Mouse (Mus musculus): ENCODE measurements around the gene Cst6. TPM values are rescaled to one million over a fixed set of nuclear protein-coding genes. Genes with fewer than 3 reads are reported as not detected.
"Not testable (repeated sequence)": the region's sequence is repeated elsewhere in the genome, so short reads cannot be mapped to it uniquely, and the experiment has no call there.

Cst6 gene
- 10 to 100 TPM in 2 of 4 experiments, 1 to 10 TPM in 2; 1.2 to 14.6 (median 6.8) TPM for total RNA-seq (2022)

DNA sequence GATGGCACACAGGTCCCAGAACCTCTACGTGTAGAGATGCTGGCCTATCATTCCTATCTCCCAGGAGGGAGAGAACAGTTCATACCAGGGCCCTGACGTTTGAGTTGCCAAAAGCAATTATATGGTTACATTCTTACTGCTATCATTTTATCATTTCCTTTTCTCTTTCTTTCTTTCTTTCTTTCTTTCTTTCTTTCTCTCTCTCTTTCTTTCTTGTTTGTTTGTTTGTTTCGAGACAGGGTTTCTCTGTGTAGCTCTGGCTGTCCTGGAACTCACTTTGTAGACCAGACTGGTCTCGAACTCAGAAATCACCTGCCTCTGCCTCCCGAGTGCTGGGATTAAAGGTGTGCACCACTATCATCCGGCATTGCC, at the start of gene Cst6:
TSS of gene Cst6 (minus strand) at position 73 of the 372 bp plus-strand sequence.
- DNase-seq, result not testable (repeated sequence)

DNA sequence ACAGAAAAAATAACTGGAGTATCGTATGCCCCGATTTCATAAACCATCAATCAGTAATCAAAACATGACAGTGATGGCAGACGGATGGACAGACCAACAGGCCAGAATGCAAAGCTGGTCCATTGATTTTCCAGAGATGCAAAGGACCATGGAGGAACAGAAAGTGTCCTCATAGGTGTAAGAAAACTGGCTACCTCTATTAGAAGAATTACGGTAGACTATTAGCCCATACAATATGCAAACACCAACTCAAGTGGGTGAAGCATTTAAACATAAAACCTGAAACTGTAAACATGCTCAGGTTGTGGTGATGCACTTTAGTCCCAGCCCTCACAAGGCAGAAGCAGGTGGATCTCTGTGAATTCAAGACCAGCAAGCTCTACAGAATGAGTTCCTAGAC, 46.0 kb upstream of the Cst6 start:
- no peak for DNase-seq

- no peak for DNase-seq
Observed at GRCm38 (mm10) chr19:5394168-5394567, 44.8 kb upstream of the Cst6 start.

GRCm38 (mm10) chr19:5392892-5393291, 43.5 kb upstream of the Cst6 start:
- peak; percentile 68 for DNase-seq

DNA sequence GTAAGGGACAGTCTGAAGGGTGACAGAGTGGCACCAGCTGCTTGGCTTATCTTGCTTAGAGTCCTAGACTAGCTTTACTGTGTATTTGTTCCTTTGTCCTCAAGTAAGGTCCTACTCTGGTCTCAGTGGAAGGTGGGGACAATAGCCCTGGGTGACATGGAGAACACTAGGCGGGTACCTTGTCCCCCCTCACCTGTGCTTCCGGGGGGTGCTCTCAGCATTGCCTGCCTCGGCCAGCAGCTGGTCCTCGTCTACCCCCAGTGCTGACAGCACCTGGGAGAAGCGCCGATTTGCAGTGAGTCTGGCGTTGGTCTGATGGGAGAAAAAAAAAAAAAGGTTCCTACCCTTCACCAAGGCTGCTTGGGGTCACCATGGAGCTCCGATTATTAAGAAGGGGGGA, 41.0 kb upstream of the Cst6 start:
- DNase-seq, result no peak

DNA sequence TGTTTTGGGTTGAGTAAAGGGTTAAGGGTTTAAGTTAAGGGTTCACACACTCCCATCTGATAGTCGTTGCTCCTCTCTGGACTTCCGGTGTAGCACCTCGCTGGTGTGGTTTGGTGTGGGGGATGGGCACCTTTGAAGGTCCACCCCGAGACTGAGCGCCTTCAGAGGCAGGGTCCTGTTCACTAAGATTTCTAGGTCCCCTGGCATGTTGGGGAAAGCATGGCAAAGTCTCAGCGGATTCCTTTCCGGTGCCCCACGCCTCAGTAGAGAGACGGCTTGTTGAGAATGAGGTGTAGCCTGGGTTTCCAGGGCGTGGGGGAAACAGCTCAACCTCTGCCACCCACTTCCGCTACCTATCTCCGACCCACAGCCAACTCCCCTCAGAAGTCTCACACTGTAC, 40.3 kb upstream of the Cst6 start:
- DNase-seq, result no peak

DNA sequence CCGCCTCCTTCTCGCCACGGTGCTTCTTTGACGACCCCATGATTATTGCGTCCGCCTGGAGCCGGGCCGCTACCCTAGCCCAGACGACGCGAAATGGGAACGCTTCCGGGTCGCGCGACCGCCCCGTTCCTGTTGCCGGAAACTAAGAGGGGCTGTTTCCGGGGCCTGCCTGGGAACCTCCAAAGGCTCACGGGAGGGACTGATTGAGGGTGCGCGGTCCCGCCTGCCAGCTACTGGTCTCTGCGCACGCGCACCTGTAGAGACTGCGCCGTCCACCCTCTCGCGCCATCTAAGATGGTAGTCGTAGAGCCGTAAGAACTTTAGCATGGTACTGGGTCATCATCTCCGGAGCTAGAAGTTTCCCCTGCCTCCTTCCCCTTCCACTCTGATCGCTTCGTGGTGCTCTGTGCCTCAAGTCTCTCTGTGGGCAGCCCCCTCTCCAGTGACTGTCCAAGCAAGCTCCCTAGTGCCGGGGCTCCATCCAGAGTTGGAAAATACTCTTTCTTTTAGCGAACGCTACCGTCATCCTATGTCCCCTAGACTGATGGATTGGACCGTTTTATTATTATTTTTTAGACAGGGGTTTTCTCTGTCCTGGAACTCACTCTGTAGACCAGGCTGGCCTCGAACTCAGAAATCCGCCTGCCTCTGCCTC, 39.3 kb upstream of the Cst6 start, which contains the start of gene Sart1:
TSS of gene Sart1 (minus strand) at position 116 of the 655 bp plus-strand sequence.
- peak; percentile 95 for DNase-seq

DNA sequence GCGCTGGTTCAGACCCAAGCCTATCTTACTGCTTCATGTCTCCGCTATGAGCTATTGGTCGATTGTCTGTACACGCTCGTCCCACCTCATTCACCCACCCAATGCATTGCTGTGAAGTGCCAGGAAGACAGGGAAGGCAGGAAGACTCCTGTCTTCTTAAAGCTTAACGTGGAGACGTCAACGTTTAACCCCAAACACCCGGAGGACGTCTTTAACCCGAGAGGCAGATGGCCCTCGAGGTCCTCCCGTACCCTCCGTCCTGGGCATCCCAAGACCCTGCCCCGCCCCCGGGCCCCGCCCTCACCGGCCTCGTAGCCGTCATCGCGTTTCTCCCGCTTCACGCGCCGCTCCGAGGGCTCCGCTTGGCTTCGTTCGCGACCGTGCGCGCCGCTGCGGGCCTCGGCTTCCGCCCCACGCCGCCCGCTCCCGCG, 38.7 kb upstream of the Cst6 start:
- DNase-seq, result no peak

- no peak for DNase-seq
Observed at GRCm38 (mm10) chr19:5384715-5385114, 35.3 kb upstream of the Cst6 start.

DNA sequence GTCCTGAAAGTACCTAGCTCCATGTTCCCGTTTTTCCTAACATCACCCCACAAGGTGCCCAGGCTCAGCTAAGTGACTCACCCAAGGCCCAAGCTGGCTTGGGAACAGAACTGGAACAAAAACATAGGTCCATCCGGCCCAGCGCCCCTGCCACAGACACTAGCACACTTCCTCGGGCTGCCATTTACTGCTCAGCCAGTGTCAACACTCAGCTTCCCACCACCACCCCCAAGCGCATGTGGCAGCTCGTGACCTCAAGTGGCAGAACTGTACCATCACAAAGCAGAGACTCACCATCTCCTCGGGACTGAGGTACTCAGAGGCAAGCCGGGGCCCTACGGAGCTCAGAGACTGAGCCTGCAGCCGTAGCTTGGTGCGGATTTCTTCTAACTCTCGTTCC, 34.0 kb upstream of the Cst6 start:
- no peak for DNase-seq

GRCm38 (mm10) chr19:5377446-5377845, 28.1 kb upstream of the Cst6 start:
- DNase-seq, result no peak

DNA sequence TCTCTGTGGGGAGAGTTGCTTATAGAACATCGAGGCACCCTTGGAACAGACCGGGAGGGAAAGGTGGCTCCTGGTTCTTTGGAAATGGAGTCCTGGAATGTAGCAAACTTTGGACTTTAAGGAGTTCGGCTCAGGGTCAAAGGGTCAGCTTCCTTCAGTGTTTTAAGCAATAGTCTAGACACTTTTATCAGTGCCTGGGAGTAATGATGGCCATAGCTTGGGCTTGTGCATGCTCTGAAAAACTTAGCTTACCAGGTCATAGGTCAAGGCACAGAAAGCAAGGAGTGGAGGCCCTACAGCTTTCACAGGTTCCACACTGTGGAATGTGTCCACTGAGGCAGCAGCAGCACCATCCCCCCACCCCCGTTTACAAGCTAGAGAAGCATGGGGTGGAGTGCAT, 25.4 kb upstream of the Cst6 start:
- no peak for DNase-seq

DNA sequence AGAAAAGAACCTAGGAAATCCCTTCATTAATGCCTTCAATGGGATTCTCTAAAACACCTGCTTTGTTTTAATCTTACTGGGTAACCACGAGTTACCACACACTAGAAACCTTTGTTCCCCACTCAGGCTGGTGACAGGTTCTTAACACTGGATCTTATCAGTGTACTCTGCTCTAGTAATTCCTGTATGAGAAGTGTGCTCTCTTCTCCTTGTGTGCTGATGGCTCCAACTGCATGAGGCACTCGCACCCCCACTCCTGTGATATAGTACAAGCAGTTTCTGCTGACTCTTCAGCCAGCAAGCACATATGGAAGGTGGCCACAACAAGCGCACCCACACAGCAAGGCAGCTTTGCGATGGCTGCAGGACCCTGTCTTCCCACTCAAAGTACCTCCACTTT, 24.8 kb upstream of the Cst6 start:
- DNase-seq, result no peak

GRCm38 (mm10) chr19:5372724-5373123, 23.4 kb upstream of the Cst6 start:
- no peak for DNase-seq

DNA sequence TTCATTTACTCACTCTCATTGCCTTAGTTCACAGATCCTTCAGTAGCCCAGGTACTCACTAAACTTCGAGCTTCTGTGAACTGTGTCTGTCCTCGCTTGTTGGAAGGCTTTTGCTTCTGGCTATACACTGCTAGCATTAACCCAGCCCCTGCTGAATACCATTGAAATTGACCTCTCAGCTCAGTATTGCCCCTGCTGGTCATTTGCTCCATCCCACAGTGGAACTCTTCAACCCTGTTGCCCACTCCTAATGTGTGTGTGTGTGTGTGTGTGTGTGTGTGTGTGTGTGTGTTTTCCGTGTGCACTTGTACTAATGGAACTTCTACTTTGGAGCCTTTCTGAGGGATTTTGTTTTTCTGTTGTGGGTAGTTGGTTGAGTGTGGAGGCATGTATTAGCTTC, 21.6 kb upstream of the Cst6 start:
- DNase-seq, result no peak

DNA sequence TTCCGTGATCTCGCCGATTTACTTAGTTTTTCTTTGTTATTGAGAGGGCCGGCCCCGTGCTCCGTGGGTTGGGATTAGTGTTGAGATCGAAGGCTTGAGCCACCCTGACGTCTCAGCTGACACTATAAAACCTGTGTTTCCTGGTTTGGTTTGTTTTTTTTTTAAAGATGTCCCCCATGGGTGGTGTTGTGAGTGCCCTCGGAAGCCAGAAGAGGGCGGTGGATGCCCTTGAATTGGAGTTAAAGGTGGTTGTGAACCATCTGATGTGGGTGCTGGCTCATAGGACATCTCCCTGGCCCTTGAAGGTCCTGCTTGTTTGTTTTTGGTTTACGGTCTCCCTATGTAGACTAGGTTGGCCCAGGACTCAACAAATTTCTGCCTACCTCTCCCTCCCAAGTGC, 18.1 kb upstream of the Cst6 start:
- DNase-seq, result no peak

- DNase-seq, result no peak
Observed at GRCm38 (mm10) chr19:5367053-5367359, 17.6 kb upstream of the Cst6 start, which contains the start of gene Banf1. TSS of gene Banf1 (minus strand) at chr19:5367168.

DNA sequence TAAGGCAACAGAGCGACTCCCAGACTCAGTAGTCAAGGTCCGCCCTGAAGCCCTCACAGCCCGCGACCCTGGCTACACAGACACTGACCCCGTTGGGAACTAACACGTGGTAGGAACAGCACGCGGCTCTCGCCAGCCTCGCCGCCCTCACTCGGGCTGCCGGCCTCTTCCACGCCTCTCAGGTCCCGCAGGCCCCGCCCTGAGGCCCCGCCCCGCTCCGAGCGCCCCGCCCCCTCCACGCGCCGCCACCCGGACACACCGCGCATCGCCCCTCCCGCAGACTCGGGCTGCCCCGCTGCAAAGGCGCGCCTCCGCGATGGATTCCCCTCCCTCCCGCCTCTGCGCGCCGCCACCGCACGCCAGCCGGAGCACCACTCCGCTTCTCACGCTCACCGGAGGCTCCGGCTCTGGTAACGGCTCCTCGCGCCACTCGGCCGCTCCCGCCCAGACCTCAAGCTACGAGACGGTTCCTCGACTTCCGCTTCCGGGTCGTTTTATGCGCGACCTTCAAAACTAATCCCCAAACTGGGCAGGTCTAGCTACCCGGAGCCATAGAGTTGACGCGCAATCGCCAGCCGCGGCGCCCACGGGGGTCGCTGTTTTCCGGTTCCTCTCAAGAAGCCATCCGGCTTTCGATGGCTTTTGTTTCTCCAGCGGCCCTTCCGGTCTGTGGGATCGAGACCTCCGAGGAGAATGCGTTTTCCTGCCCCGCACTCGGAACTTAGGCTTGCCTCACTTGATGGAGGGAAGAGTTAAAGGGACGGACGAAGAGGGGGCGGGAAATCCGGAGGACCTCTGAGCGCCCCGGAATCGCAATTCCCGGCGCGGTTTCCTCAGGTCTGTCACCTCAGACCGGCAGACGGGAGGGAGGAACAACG, 17.0 kb upstream of the Cst6 start, which contains the start of gene Eif1ad:
TSS of gene Eif1ad (plus strand) at position 567 of the 878 bp plus-strand sequence.
- peak; percentile 90 for DNase-seq

- no peak for DNase-seq
Observed at GRCm38 (mm10) chr19:5365751-5366150, 16.4 kb upstream of the Cst6 start.

DNA sequence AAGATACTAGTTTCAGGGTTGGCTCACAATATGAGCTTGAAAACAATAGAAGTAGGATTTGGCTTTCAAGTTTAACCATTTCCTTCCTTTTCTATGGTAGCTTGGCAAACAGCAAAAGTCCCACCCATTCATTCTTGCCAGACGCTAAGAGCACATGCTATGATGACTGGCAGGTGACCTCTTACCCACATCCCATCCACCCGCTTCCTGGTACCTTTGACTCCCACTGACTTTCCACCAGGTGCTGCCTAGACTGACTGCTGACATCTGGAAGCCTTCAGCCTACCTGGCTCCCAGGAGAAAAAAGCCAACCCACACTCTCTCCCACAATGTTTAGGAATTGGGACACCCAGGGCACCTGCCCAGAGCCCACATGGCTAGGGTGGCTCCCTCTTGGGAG, 14.8 kb upstream of the Cst6 start:
- no peak for DNase-seq

GRCm38 (mm10) chr19:5362186-5362585, 12.8 kb upstream of the Cst6 start:
- no peak for DNase-seq

DNA sequence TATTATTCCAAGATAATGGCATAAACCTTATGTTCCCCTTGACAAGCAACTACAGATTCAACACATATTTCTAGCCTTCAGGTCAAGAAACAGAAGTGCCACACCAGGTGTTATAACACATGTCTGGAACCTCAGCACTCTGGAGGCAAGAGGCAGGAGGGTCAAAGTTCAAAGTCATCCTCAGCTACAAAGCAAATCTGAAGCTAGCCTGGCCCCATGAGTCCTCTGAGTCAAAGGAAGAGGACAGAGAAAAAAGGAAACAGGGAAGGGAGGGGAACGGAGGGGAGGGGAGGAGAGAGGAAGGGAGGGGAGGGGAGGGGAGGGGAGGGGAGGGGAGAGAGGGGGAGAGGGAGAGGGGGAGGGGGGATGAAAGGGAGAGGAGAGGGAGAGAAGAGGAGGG, 6.7 kb upstream of the Cst6 start:
- DNase-seq, result no peak

GRCm38 (mm10) chr19:5353609-5354008, 4.2 kb upstream of the Cst6 start:
- DNase-seq, result no peak

Data from adrenal gland, adult 8-10 months (tissue).